Mouse (Mus musculus): ENCODE data around the gene Kcnj16.

GRCm38 (mm10) chr11:111022681-111023281 is 54.9 kb downstream of the Kcnj16 start:
- TF ChIP-seq CTCF (IDR thresholded peaks at IDR 0.05) (no peak), EP300 (IDR thresholded peaks at IDR 0.05) (no peak)

Data from lung, postnatal 0 days (tissue).